Mouse (Mus musculus) spleen, adult 2 months (tissue): ENCODE data around the gene Zc3hc1.

ENCODE experiments used
- CTCF ChIP-seq: fragments of 200-500 bp; IDR thresholded peaks from 2 replicates; pipeline ENCODE4 v1.5.1; 2011; ENCODE audit warnings: mild to moderate bottlenecking, inconsistent platforms; ENCODE audit not compliant: insufficient read depth, insufficient read length, insufficient replicate concordance; ENCODE audit errors: extremely low read depth
- POLR2A ChIP-seq: fragments of 200-500 bp; IDR thresholded peaks from 2 replicates; pipeline ENCODE4 v1.6.1; 2011; ENCODE audit warnings: low read depth, low read length, inconsistent platforms

GRCm38 (mm10) chr6:30355701-30356100 is 35.1 kb downstream of the Zc3hc1 start:
- TF ChIP-seq CTCF (no peak), POLR2A (no peak)
